Comparison of ENCODE assay signal across 10 mouse cellular contexts in the genomic region with DNA sequence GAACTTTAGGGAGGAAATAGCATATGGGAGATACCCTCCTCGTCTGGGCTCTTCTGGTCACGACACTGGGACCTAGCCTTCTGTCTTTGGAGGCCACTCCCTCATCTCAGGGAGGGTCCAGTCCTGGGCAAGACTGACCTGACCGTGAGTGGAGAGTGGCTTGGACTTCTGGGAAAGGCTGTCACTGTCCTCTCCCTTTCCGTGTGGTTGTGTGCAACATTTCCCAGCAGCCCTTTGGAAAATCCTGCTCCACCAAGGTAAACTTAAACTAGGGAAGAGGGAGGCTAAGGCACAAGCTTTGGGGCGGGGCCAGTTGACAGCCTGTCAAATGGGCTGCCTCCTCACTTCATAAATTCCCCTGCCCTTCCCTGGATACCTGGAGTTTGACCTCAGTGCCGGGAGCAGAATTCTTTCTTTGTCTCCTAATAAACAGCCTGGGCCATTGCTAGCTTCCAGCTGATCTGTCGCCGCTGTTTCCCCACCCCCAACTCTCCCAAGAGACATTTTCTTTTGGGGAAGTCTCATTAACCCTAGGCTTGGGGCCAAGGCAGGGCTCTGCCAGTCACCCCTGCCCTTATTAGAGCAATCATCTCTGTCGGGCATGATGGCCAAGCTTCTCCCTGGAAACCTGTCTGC. TPM values are rescaled to one million over a fixed set of nuclear protein-coding genes. Genes with fewer than 3 reads are reported as not detected.
DNase-seq lines count a peak whose midpoint lies in the region; ATAC-seq lines count a peak whose summit lies in the region.
"Had no signal": no experiment of that assay in that cellular context is flagged by ENCODE, and none has a peak within 500 bp of the region (broad histone marks: within the 10 kb centered on the region; RNA-seq: fewer than 3 reads in every experiment).

No protein-coding gene starts in this region.

- no peaks in the 10 kb centered on the region for H3K9me3 ChIP-seq in forebrain, embryonic 13.5 days (replicated peaks)
- no peaks in the 10 kb centered on the region for H3K9me3 ChIP-seq in stomach, embryonic 15.5 days
- H3K9me3 ChIP-seq: G1E had no signal

- peak overlapping the region; percentile 27; the same call in 1 of the 2 replicates for H3K9ac ChIP-seq in forebrain, embryonic 13.5 days
- no peak overlapping the region for H3K9ac ChIP-seq in stomach, embryonic 15.5 days

- H3K36me3 ChIP-seq in forebrain, embryonic 13.5 days (ENCODE audit: poor library complexity, severe bottlenecking) = no peaks in the 10 kb centered on the region
- H3K36me3 ChIP-seq in stomach, embryonic 15.5 days = no peaks in the 10 kb centered on the region
- H3K36me3 ChIP-seq: G1E had no signal

- H3K4me3 ChIP-seq in forebrain, embryonic 13.5 days = no peak overlapping the region
- H3K4me3 ChIP-seq in stomach, embryonic 15.5 days (replicated peaks) = no peak overlapping the region

- peak overlapping the region; percentile 5; the same call in 1 of the 2 replicates for H3K4me2 ChIP-seq in forebrain, embryonic 13.5 days
- 0 out of 2 replicates have a peak overlapping the region, but pooled peaks have one; percentile 7 for H3K4me2 ChIP-seq in stomach, embryonic 15.5 days

- H3K27ac ChIP-seq in forebrain, embryonic 13.5 days = peak overlapping the region; percentile 59
- H3K27ac ChIP-seq in stomach, embryonic 15.5 days = no peak overlapping the region

- 0 out of 2 replicates have a peak, but pooled peaks have one; percentile 46 for ATAC-seq in forebrain, embryonic 13.5 days
- ATAC-seq in stomach, embryonic 15.5 days (ENCODE audit: insufficient read depth, low FRiP score, low read depth) = peak; percentile 16; the same call in 1 of the 2 replicates

- peaks cover 15% of the 10 kb centered on the region; the same call in 1 of the 2 replicates for H3K27me3 ChIP-seq in forebrain, embryonic 13.5 days
- H3K27me3 ChIP-seq in stomach, embryonic 15.5 days (replicated peaks) = no peaks in the 10 kb centered on the region

- peaks cover 42% of the 10 kb centered on the region for H3K4me1 ChIP-seq in forebrain, embryonic 13.5 days
- peaks cover 17% of the 10 kb centered on the region for H3K4me1 ChIP-seq in stomach, embryonic 15.5 days

- DNase-seq in lung, postnatal 36 days = peak; percentile 51
- DNase-seq in lung, postnatal 10 days = no peak
- DNase-seq in kidney, postnatal 14 days = peak; percentile 81
- no peak for DNase-seq in MN1 (ENCODE audit: low spot score)
- no peak for DNase-seq in right cerebral cortex, adult 2 months (ENCODE audit: low spot score in 2 of 2)
- DNase-seq in spleen, postnatal 14 days (ENCODE audit: low spot score in 2 of 2) = no peak
- DNase-seq: gastrocnemius, postnatal 10 days had no signal

- WGBS in forebrain, embryonic 13.5 days = 21% methylated on average over 9 of the region's 9 CpGs
- WGBS in stomach, embryonic 15.5 days = 25% methylated on average over 9 of the region's 9 CpGs

RNA-seq across cellular contexts. Expression of a gene that starts 51.0 kb away (rescaled TPM):
- polyA plus RNA-seq in forebrain, embryonic 13.5 days (2015; fragmentation: Nextera tagmentation; extraction: Ambion mirVana) = 22.0 and 23.5 TPM in 2 replicates
- 28.6 and 29.0 TPM in 2 replicates for polyA plus RNA-seq in stomach, embryonic 15.5 days (2015; fragmentation: Nextera tagmentation; extraction: Ambion mirVana)

RNA-seq across cellular contexts. Expression of a gene that starts 51.0 kb away (rescaled TPM):
- 88.5 and 88.8 TPM in 2 replicates for polyA plus RNA-seq in forebrain, embryonic 13.5 days (2015; fragmentation: Nextera tagmentation; extraction: Ambion mirVana)
- 32.7 and 38.9 TPM in 2 replicates for polyA plus RNA-seq in stomach, embryonic 15.5 days (2015; fragmentation: Nextera tagmentation; extraction: Ambion mirVana)

Comparison
In these comparisons a context has a peak if more than half of its experiments do, and no peak if none do; other contexts are left out.
1. DNase-seq: peak in lung, postnatal 36 days (single experiment) and kidney, postnatal 14 days (single experiment); none in lung, postnatal 10 days (single experiment), MN1 (single experiment), right cerebral cortex, adult 2 months (0 of 2) and spleen, postnatal 14 days (0 of 2).